Mouse (Mus musculus) intestine, postnatal 0 days (tissue): ENCODE data around the gene Wdr49. TPM values are rescaled to one million over a fixed set of nuclear protein-coding genes. Genes with fewer than 3 reads are reported as not detected.

Source experiments
- ATAC-seq: fragments of 200-750 bp; cut with Nextera tagmentation; 2 replicates; pipeline ENCODE4 v1.8.0; 2017; ENCODE audit warnings: mild to moderate bottlenecking, moderate TSS enrichment, moderate library complexity
- H3K27ac ChIP-seq: fragments of 300-500 bp; sonication (generic); 2 replicates; pipeline ENCODE4 v1.5.1; 2014; ENCODE audit warnings: mild to moderate bottlenecking, low read depth, low read length, moderate library complexity
- H3K27me3 ChIP-seq: fragments of 300-500 bp; sonication (generic); replicated peaks from 2 replicates; pipeline ENCODE4 v1.6.1; 2014; ENCODE audit warnings: low read length, mixed read lengths; ENCODE audit not compliant: control insufficient read depth, insufficient read depth
- H3K36me3 ChIP-seq: fragments of 300-500 bp; sonication (generic); 2 replicates; pipeline ENCODE4 v1.6.1; 2014; ENCODE audit warnings: mild to moderate bottlenecking, moderate library complexity; ENCODE audit not compliant: control insufficient read depth, insufficient read depth
- H3K4me1 ChIP-seq: fragments of 300-500 bp; sonication (generic); replicated peaks from 2 replicates; pipeline ENCODE4 v1.6.1; 2014; ENCODE audit warnings: antibody characterized with exemption, low read length, mixed read lengths; ENCODE audit not compliant: control insufficient read depth, insufficient read depth
- H3K4me2 ChIP-seq: fragments of 300-500 bp; sonication (generic); replicated peaks from 2 replicates; pipeline ENCODE4 v1.6.1; 2014; ENCODE audit warnings: low read depth, mild to moderate bottlenecking, moderate library complexity
- H3K4me3 ChIP-seq: fragments of 300-500 bp; sonication (generic); 2 replicates; pipeline ENCODE4 v1.5.1; 2014; ENCODE audit warnings: low read depth, low read length
- H3K9ac ChIP-seq: fragments of 300-500 bp; sonication (generic); 2 replicates; pipeline ENCODE4 v1.6.1; 2014; ENCODE audit warnings: mild to moderate bottlenecking, low read depth, low read length
- H3K9me3 ChIP-seq: fragments of 300-500 bp; sonication (generic); 2 replicates; pipeline ENCODE4 v1.6.1; 2016; ENCODE audit warnings: mixed run types; ENCODE audit not compliant: control insufficient read depth
- CTCF ChIP-seq: sonication (generic); IDR thresholded peaks from 2 replicates; pipeline ENCODE4 v1.5.1; 2016; ENCODE audit warnings: low read depth, mild to moderate bottlenecking, control low read depth, antibody characterized with exemption, moderate library complexity
- WGBS: fragments of 180-500 bp; shearing (Covaris S2); extraction: QIAGEN DNeasy Blood & Tissue Kit; methylation state at CpG from one replicate; pipeline ENCODE4 v1.1.7; 2014; 5-methylcytosine and 5-hydroxymethylcytosine counted together
- polyA plus RNA-seq: library from polyadenylated mRNA; unstranded; fragments of >200 nt; fragmentation: Nextera tagmentation; extraction: Ambion mirVana; gene quantifications from 2 replicates; pipeline ENCODE4 v1.2.1, GENCODE M21; 2015

Gene Wdr49
- not detected in 2 replicates for polyA plus RNA-seq

GRCm38 (mm10) chr3:75482056-75482455, at the start of gene Wdr49:
Gene Wdr49 (minus strand): TSS chr3:75482156.
- Histone ChIP-seq H3K27me3 (no peaks in the 10 kb centered on the region), H3K27ac (no peak within 1 kb of the TSS), H3K4me3 (no peak within 1 kb of the TSS), H3K36me3 (no peaks in the 10 kb centered on the region), H3K4me1 (no peaks in the 10 kb centered on the region), H3K4me2 (no peak within 1 kb of the TSS), H3K9ac (no peak within 1 kb of the TSS), H3K9me3 (no peaks in the 10 kb centered on the region)
- 49% methylated on average over 2 of the region's 2 CpGs for WGBS
- no peak for ATAC-seq
- no peak for TF ChIP-seq CTCF

DNA sequence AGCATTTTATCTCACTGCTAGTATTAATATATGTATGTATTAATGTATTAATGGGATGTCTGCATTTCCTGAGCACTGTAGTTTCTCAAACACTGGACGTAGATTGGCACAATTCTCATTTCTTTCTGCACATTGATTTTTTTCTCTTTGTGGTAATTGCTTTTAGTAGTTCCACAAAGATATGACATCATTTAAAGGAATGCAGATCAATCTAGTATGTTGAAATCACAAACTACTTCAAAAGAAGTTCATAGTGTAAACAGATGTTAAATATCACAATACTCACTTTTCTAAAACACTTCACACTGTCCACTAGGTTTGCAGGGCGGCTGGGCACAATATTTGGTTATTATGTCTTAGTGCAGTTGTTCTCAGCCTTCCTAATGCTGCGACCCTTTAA, 49.1 kb upstream of the Wdr49 start:
- WGBS = 73% methylated on average over 3 of the region's 3 CpGs
- no peak overlapping the region for H3K27ac ChIP-seq
- no peaks in the 10 kb centered on the region for H3K9me3 ChIP-seq
- H3K4me1 ChIP-seq = no peaks in the 10 kb centered on the region
- H3K4me2 ChIP-seq = no peak overlapping the region
- no peaks in the 10 kb centered on the region for H3K27me3 ChIP-seq
- no peak overlapping the region for H3K9ac ChIP-seq
- no peak for TF ChIP-seq CTCF
- no peak for ATAC-seq
- no peak overlapping the region for H3K4me3 ChIP-seq
- peaks cover 22% of the 10 kb centered on the region for H3K36me3 ChIP-seq

DNA sequence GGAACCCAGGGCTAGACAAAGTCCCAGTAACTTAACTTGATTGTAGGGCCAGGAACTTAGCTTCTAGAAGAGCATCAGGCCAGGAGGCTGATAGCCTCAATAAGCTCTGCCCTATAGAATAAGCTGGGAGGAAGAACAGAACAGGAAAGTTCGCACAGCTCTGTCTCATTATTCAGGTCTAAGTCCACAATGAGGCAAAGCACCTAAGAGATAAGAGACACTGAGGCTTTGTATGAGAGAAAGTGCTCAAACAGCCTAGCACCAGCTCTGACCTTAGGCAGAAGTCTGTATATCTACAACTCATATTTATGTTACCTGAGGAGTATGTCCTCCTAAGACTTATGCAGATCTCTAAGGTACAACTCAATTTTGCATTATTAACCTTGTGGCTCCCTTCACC, 40.6 kb upstream of the Wdr49 start:
- H3K9me3 ChIP-seq = no peaks in the 10 kb centered on the region
- no peak overlapping the region for H3K27ac ChIP-seq
- TF ChIP-seq CTCF = no peak
- no peaks in the 10 kb centered on the region for H3K27me3 ChIP-seq
- peak; percentile 85 for ATAC-seq
- 43% methylated on average over 1 of the region's 1 CpGs for WGBS
- no peak overlapping the region for H3K4me3 ChIP-seq
- no peak overlapping the region for H3K9ac ChIP-seq
- peaks cover 26% of the 10 kb centered on the region for H3K36me3 ChIP-seq
- H3K4me2 ChIP-seq = no peak overlapping the region
- 0 out of 2 replicates have a peak, but pooled peaks cover 4% of the 10 kb centered on the region for H3K4me1 ChIP-seq

- TF ChIP-seq CTCF = no peak
- no peaks in the 10 kb centered on the region for H3K9me3 ChIP-seq
- no peak overlapping the region for H3K4me3 ChIP-seq
- ATAC-seq = no peak
- H3K9ac ChIP-seq = no peak overlapping the region
- 87% methylated on average over 2 of the region's 2 CpGs for WGBS
- H3K27ac ChIP-seq = no peak overlapping the region
- peaks cover 14% of the 10 kb centered on the region; the same call in 1 of the 2 replicates for H3K36me3 ChIP-seq
- H3K4me1 ChIP-seq = 0 out of 2 replicates have a peak, but pooled peaks cover 4% of the 10 kb centered on the region
- no peaks in the 10 kb centered on the region for H3K27me3 ChIP-seq
- H3K4me2 ChIP-seq = no peak overlapping the region
Observed at GRCm38 (mm10) chr3:75521314-75521713, 39.4 kb upstream of the Wdr49 start.

- Histone ChIP-seq H3K9me3 (no peaks in the 10 kb centered on the region), H3K4me2 (no peak overlapping the region), H3K9ac (no peak overlapping the region), H3K27ac (no peak overlapping the region), H3K4me3 (no peak overlapping the region), H3K36me3 (peaks cover 22% of the 10 kb centered on the region; the same call in 1 of the 2 replicates), H3K27me3 (no peaks in the 10 kb centered on the region), H3K4me1 (0 out of 2 replicates have a peak, but pooled peaks cover under 1% of the 10 kb centered on the region)
- no peak for ATAC-seq
- peak; percentile 74 for TF ChIP-seq CTCF
- WGBS = 77% methylated on average over 7 of the region's 7 CpGs
Observed at GRCm38 (mm10) chr3:75517631-75518250, 35.8 kb upstream of the Wdr49 start.

GRCm38 (mm10) chr3:75498961-75499960, 17.3 kb upstream of the Wdr49 start:
- Histone ChIP-seq H3K4me3 (no peak overlapping the region), H3K4me2 (no peak overlapping the region), H3K27me3 (no peaks in the 10 kb centered on the region), H3K9ac (no peak overlapping the region), H3K27ac (no peak overlapping the region), H3K4me1 (0 out of 2 replicates have a peak, but pooled peaks cover 3% of the 10 kb centered on the region), H3K9me3 (no peaks in the 10 kb centered on the region), H3K36me3 (no peaks in the 10 kb centered on the region)
- ATAC-seq = no peak
- TF ChIP-seq CTCF = no peak
- 74% methylated on average over 7 of the region's 7 CpGs for WGBS
